Comparison of ENCODE assay signal across 1 mouse cellular context in the genomic region with DNA sequence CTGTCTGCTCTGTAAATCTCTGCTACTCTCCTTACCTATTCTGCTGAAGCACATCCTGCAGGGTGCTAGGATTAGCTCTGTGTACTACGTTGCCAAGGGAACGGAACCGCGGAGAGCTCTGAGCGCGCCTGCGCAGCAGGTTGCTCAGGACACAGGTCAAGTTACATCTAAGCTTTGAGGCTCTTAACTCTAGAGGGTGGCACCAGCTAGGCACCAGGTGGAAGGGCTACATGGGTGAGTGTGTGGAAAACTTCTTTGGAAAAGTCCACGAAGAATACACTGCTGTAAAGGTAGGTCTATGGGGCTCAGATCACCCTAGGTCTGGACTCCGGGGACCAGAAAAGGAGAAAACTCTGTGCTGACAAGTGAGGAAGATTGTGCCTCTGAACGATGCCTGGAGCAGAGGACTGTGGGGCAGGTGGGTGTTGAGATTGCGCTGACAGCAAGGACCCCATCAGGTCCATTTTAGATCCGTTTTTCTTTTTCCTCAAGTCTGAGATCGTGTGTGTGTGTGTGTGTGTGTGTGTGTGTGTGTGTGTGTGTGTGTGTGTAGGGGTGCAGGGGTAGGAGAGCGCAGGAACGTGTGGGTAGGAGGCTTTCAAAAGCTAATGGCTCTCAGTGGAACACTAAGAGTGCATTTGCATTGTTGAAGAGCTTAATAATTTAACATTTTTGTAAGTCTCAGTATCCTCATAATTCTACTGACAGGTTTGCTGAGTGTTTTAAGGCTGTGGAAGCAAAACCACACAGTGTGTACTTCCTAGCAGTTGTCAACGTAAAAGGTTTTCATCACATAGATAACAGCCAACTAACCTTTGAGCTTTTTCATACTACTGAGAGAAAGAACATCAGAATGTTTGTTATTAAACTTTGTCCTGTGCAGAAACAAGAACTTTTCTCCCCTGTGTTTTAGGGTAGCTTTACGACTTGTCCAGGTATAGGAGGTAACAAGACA.
A peak's percentile ranks its signal among the peaks of the same experiment; 100 is the strongest.
TF ChIP-seq lines count a peak whose summit lies in the region.

No protein-coding gene starts in this region.

TF ChIP-seq in CH12.LX, 34 proteins besides CTCF, POLR2A, EP300 and RAD21:
- peak; percentile 95 for TF ChIP-seq NRF1 (IDR thresholded peaks at IDR 0.05; ENCODE audit: low read depth, low read length)
- TF ChIP-seq MAX (IDR thresholded peaks at IDR 0.05; ENCODE audit: low read length) = peak; percentile 25; the same call in 1 of the 2 replicates
- TF ChIP-seq RCOR1 (conservative IDR thresholded peaks at IDR 0.05; ENCODE audit: low read depth, low read length) = no peak
- TF ChIP-seq MAZ (IDR thresholded peaks at IDR 0.05; ENCODE audit: low read depth, low read length) = peak; percentile 45; the same call in 1 of the 2 replicates
- TF ChIP-seq TBP (conservative IDR thresholded peaks at IDR 0.05; ENCODE audit: low read depth, low read length) = 0 out of 2 replicates have a peak, but pooled peaks have one; percentile 44
- TF ChIP-seq MXI1 (IDR thresholded peaks at IDR 0.05; ENCODE audit: low read depth, low read length) = peak; percentile 92
- no peak for TF ChIP-seq JUND (conservative IDR thresholded peaks at IDR 0.05; ENCODE audit: low read depth, low read length)
